Mouse (Mus musculus) testis, adult 2 months (tissue): Measurements from ENCODE around the gene Pld1. TPM values are rescaled to one million over a fixed set of nuclear protein-coding genes. Genes with fewer than 3 reads are reported as not detected.

ENCODE experiments used
- H3K27ac ChIP-seq: fragments of 200-500 bp; 2 replicates; pipeline ENCODE4 v1.5.1; 2012; ENCODE audit warnings: low read depth, low read length; ENCODE audit not compliant: control insufficient read depth, insufficient read depth
- H3K27me3 ChIP-seq: fragments of 200-500 bp; 2 replicates; pipeline ENCODE4 v1.6.1; 2012; ENCODE audit warnings: mild to moderate bottlenecking, low read length, moderate library complexity; ENCODE audit not compliant: control insufficient read depth, insufficient read depth
- H3K36me3 ChIP-seq: fragments of 200-500 bp; 2 replicates; pipeline ENCODE4 v1.6.1; 2012; ENCODE audit warnings: mild to moderate bottlenecking, low read length; ENCODE audit not compliant: control insufficient read depth, insufficient read depth
- H3K4me1 ChIP-seq: fragments of 200-500 bp; 2 replicates; pipeline ENCODE4 v1.6.1; 2012; ENCODE audit warnings: low read length; ENCODE audit not compliant: control insufficient read depth, insufficient read depth
- H3K4me3 ChIP-seq: fragments of 200-500 bp; 2 replicates; pipeline ENCODE4 v1.5.1; 2012; ENCODE audit warnings: low read depth, mild to moderate bottlenecking, low read length, moderate library complexity, mixed read lengths; ENCODE audit not compliant: control insufficient read depth
- CTCF ChIP-seq: fragments of 200-500 bp; IDR thresholded peaks from 2 replicates; pipeline ENCODE4 v1.5.1; 2012; ENCODE audit warnings: low read depth, mild to moderate bottlenecking, inconsistent platforms, low read length, moderate library complexity; ENCODE audit not compliant: control insufficient read depth, insufficient read depth, insufficient replicate concordance
- POLR2A ChIP-seq: fragments of 200-500 bp; IDR thresholded peaks from 2 replicates; pipeline ENCODE4 v1.6.1; 2012; ENCODE audit warnings: low read depth, mild to moderate bottlenecking, inconsistent platforms, low read length, moderate library complexity; ENCODE audit not compliant: control insufficient read depth
- polyA plus RNA-seq: library from polyadenylated mRNA; depleted of rRNA; stranded (reverse); fragments of >200 nt; gene quantifications from 2 replicates; pipeline ENCODE4 v1.2.3, GENCODE M21; 2012; rRNA removed

Gene Pld1
- polyA plus RNA-seq, result 0.93 and 1.0 TPM in 2 replicates

DNA sequence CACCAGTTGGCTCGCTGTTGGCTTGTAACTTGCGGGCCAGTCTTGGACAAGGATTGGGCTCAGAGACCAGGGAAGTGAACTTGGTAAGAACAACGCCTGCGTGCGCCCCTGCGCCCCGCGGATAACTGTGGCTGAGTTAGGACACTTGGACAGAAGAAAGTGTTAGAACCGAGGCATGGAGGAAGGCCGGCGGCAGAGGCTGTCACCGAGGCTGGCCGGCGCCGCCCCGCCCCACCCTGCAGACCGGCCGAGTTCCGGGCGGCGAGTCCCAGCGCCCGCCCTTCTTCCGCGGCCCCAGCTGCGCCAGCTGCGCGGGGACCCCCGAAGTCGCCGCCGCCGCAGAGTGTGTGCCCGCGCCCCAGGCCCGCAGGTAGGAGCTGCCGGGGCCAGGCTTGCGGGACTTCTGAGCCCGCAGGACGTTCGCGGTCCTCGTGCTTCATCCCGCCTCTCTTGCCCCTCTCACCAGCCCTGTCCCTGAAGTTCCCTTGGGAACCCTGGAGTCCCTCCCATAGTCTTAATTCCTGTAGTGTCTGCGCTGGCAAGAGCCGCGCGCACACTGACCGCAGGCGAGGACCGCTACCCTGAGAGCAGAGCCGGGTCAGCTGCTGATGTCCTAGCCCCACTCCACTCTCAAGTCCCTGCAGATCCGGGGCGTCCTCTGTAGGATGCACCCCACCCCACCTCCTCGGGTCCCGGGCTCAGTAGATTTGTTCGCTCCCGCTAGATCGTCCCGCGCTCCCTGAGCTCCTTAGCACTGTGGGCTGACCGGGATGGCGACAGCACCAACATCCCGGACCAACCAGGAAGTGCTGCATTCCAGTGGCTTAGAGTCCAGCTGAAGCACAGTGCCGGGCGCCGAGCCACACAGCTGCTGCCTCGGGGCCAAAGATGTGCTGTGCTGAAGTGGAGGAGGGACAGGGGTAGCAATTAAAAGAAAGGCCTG, at the start of gene Pld1:
Gene Pld1, plus strand, starts transcription at position 315 of the 943 bp plus-strand sequence.
- TF ChIP-seq POLR2A, result 0 out of 2 replicates have a peak, but pooled peaks have one; percentile 20
- no peak for TF ChIP-seq CTCF
- H3K27ac ChIP-seq, result peak within 1 kb of the TSS; percentile 46

GRCm38 (mm10) chr3:27896318-27896892, 42.1 kb upstream of the Pld1 start, which contains the start of gene Tmem212:
Gene Tmem212 (minus strand): TSS chr3:27896368.
- no peaks in the 10 kb centered on the region for H3K4me1 ChIP-seq
- H3K27ac ChIP-seq, result no peak within 1 kb of the TSS
- no peaks in the 10 kb centered on the region for H3K36me3 ChIP-seq
- no peaks in the 10 kb centered on the region for H3K27me3 ChIP-seq
- TF ChIP-seq POLR2A (no peak), CTCF (no peak)
- no peak within 1 kb of the TSS for H3K4me3 ChIP-seq

More for the DNA sequence above, at the start of gene Pld1:
- Histone ChIP-seq H3K4me1 (peaks cover 12% of the 10 kb centered on the region), H3K36me3 (no peaks in the 10 kb centered on the region), H3K4me3 (peak within 1 kb of the TSS; percentile 69), H3K27me3 (no peaks in the 10 kb centered on the region; the same call in 1 of the 2 replicates)

DNA sequence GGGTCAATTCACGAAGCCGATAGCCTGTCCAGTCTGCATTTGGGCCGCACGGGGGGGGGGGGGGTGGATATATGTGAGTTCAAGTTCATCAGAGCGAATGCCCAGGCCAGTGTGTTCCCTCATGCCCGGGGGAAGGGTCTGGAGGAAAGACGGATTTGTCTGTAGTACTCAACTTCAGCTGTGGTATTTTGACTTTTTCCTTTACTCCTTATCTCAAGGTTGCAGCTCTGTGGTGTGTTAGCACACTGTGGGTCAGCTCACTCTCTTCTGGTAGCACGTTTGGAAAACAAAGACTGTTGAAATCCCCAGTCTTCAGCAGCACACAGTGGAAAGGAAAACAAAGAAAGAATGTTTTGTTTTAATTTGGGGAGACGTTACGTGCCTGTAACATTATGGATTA, 40.3 kb upstream of the Pld1 start:
- H3K4me1 ChIP-seq, result no peaks in the 10 kb centered on the region
- H3K27ac ChIP-seq, result no peak overlapping the region
- no peaks in the 10 kb centered on the region for H3K36me3 ChIP-seq
- no peaks in the 10 kb centered on the region for H3K27me3 ChIP-seq
- TF ChIP-seq POLR2A, result no peak
- no peak for TF ChIP-seq CTCF
- H3K4me3 ChIP-seq, result no peak overlapping the region

- Histone ChIP-seq H3K27ac (no peak overlapping the region), H3K4me1 (no peaks in the 10 kb centered on the region), H3K27me3 (no peaks in the 10 kb centered on the region), H3K4me3 (no peak overlapping the region), H3K36me3 (no peaks in the 10 kb centered on the region)
- no peak for TF ChIP-seq CTCF
- TF ChIP-seq POLR2A, result no peak
Measured at GRCm38 (mm10) chr3:27899012-27899726, 39.3 kb upstream of the Pld1 start.

DNA sequence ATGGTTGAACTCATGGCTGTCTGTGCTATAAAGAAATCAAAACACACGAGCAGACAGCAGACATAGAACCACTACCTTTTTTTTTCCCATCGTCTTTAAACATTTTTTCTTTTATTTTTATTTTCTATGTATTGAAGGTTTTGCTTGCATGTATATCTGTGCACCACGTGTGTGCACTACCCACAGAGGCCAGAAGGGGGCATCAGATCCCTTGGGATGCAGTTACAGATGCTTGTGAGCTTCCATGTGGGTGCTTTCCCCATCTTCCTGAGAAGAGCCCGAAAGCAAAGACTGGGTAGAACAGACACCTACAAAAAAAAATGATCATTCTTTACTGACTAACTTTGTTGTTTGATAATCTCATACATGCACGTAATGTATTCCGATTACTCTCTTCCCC, 36.6 kb upstream of the Pld1 start:
- H3K4me1 ChIP-seq, result no peaks in the 10 kb centered on the region; the same call in 1 of the 2 replicates
- no peaks in the 10 kb centered on the region for H3K36me3 ChIP-seq
- TF ChIP-seq CTCF (peak; percentile 70; the same call in 1 of the 2 replicates), POLR2A (no peak)
- no peak overlapping the region for H3K27ac ChIP-seq
- no peak overlapping the region for H3K4me3 ChIP-seq
- H3K27me3 ChIP-seq, result no peaks in the 10 kb centered on the region

DNA sequence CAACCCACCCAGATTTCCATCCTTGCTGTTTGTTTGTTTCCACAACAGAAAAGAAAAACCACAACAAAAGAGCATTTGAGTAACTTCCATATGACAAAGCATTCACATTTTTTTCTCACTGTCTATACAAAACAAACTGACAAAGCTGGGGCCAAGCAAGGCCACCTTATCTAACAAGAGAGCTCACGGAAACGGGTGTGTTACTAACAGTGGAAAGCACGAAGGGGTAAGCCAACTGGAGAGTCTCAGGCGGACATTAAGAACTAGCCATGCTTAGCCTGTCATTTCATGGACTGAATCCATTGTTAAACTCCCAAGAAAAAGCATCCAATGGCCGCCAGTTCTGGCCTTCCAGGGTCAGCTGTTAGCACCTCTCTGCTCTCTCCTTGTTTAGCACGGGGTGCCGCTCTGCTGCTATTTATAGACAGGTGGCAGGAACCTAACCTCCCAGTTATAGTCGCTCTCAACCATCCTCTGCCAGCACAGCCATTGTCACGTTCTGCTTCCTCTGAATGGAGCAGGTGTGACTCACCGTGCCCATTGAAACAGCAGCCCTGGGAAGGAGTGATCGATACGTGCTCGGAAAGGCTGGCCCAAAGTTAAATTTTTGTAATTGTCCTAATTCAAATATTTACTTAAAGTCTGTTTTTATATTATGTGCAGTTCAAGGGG, 33.7 kb upstream of the Pld1 start:
- Histone ChIP-seq H3K4me3 (no peak overlapping the region), H3K27me3 (no peaks in the 10 kb centered on the region), H3K36me3 (no peaks in the 10 kb centered on the region), H3K4me1 (no peaks in the 10 kb centered on the region; the same call in 1 of the 2 replicates), H3K27ac (no peak overlapping the region)
- TF ChIP-seq POLR2A (no peak), CTCF (no peak)
